Mouse (Mus musculus): ENCODE measurements around the gene Mrpl51.

DNA sequence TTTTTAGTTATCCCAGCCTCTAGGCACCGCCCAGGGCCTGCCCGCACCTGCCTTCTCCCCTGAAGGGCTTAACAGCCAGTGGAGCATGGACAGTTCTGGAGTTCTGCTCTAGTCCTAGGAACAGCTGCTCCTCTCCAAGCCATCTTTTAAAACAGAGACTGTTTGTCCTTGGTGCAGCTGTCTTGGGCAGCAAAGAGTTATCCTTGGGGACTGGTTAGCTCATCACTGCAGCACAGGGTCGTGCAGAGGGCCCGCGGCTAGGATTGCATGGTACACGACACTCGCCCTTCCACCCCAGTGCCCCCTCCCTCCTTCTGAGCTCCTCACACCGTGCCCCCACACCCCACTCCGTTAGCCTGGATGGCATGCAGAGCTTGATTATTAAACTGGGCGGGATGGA lies 44.3 kb upstream of the Mrpl51 start:
- TF ChIP-seq CTCF (IDR thresholded peaks at IDR 0.05; ENCODE audit: low read depth): no peak
- TF ChIP-seq EP300 (optimal IDR thresholded peaks at IDR 0.05): no peak

Measured in stomach, postnatal 0 days (tissue).